Mouse (Mus musculus) MEL (cell line): Measurements from ENCODE around the gene Flt3l. TPM values are rescaled to one million over a fixed set of nuclear protein-coding genes. Genes with fewer than 3 reads are reported as not detected.

Experiments used
- DNase-seq: peaks from one replicate; pipeline ENCODE4 v3.0.0; 2011; ENCODE audit warnings: low read depth, low spot score
- H3K27ac ChIP-seq: 2 replicates; pipeline ENCODE4 v1.5.1; 2012; ENCODE audit warnings: low read depth, mild to moderate bottlenecking, control low read depth, low read length, moderate library complexity; ENCODE audit not compliant: control insufficient read depth
- H3K27me3 ChIP-seq, 2 experiments: fragments of 150-350 bp in 1 of 2; sonication (generic) in 1 of 2; 2 replicates each; pipeline ENCODE4 v1.6.1; 2012; ENCODE audit warnings: low read length in 2 of 2, mild to moderate bottlenecking in 2 of 2, improper control_type of control experiment in 1 of 2, moderate library complexity in 1 of 2; ENCODE audit not compliant: insufficient read depth in 2 of 2, control insufficient read depth in 1 of 2
- H3K36me3 ChIP-seq, 2 experiments: 2 replicates each; pipeline ENCODE4 v1.6.1; 2012 to 2014; ENCODE audit warnings: low read length in 2 of 2, improper control_type of control experiment in 1 of 2, inconsistent platforms in 1 of 2, mild to moderate bottlenecking in 1 of 2; ENCODE audit not compliant: insufficient read depth in 2 of 2, control insufficient read depth in 1 of 2
- H3K4me1 ChIP-seq, 2 experiments: fragments of 150-350 bp in 1 of 2; sonication (generic) in 1 of 2; 2 replicates each; pipeline ENCODE4 v1.6.1; 2012; ENCODE audit warnings: low read length in 2 of 2, improper control_type of control experiment in 1 of 2, mild to moderate bottlenecking in 1 of 2; ENCODE audit not compliant: insufficient read depth in 2 of 2, control insufficient read depth in 1 of 2
- H3K4me3 ChIP-seq, 2 experiments: fragments of 150-350 bp in 1 of 2; sonication (generic) in 1 of 2; 2 replicates each; pipeline ENCODE4 v1.5.1; 2012; ENCODE audit warnings: low read depth in 2 of 2, low read length in 2 of 2, mild to moderate bottlenecking in 2 of 2, moderate library complexity in 2 of 2, control low read depth in 1 of 2, improper control_type of control experiment in 1 of 2; ENCODE audit not compliant: control insufficient read depth in 1 of 2, insufficient read depth in 1 of 2
- H3K79me2 ChIP-seq: 2 replicates; pipeline ENCODE4 v1.6.1; 2012; ENCODE audit warnings: mild to moderate bottlenecking, low read length, moderate library complexity; ENCODE audit not compliant: control insufficient read depth, poor library complexity, insufficient read depth
- H3K9ac ChIP-seq: 2 replicates; pipeline ENCODE4 v1.6.1; 2012; ENCODE audit warnings: low read depth, mild to moderate bottlenecking, control low read depth, low read length, moderate library complexity; ENCODE audit not compliant: control insufficient read depth, poor library complexity, severe bottlenecking
- H3K9me3 ChIP-seq: fragments of 150-350 bp; sonication (generic); replicated peaks from 2 replicates; pipeline ENCODE4 v1.6.1; 2012; ENCODE audit warnings: mild to moderate bottlenecking, low read length, improper control_type of control experiment, moderate library complexity; ENCODE audit not compliant: insufficient read depth
- CHD2 ChIP-seq: IDR thresholded peaks from 2 replicates; pipeline ENCODE4 v1.6.1; 2011; ENCODE audit warnings: low read length, improper control_type of control experiment
- EP300 ChIP-seq, 2 experiments: IDR thresholded peaks; 2 replicates each; pipeline ENCODE4 v1.6.1; 2011; ENCODE audit warnings: improper control_type of control experiment in 2 of 2, low read length in 2 of 2, low read depth in 1 of 2, mild to moderate bottlenecking in 1 of 2
- ETS1 ChIP-seq: IDR thresholded peaks from 2 replicates; pipeline ENCODE4 v1.6.1; 2012; ENCODE audit warnings: low read depth, mild to moderate bottlenecking, inconsistent platforms, low read length, improper control_type of control experiment, moderate library complexity
- GATA1 ChIP-seq: IDR thresholded peaks from 2 replicates; pipeline ENCODE4 v1.6.1; 2011; ENCODE audit warnings: low read depth, low read length, improper control_type of control experiment
- JUND ChIP-seq: IDR thresholded peaks from 2 replicates; pipeline ENCODE4 v1.6.1; 2011; ENCODE audit warnings: low read depth, mild to moderate bottlenecking, improper control_type of control experiment, low read length
- MAFK ChIP-seq: IDR thresholded peaks from 2 replicates; pipeline ENCODE4 v1.6.1; 2011; ENCODE audit warnings: low read depth, mild to moderate bottlenecking, low read length, improper control_type of control experiment, borderline replicate concordance
- MAZ ChIP-seq: IDR thresholded peaks from 2 replicates; pipeline ENCODE4 v1.6.1; 2012; ENCODE audit warnings: low read depth, mild to moderate bottlenecking, inconsistent platforms, low read length, improper control_type of control experiment
- MXI1 ChIP-seq: IDR thresholded peaks from 2 replicates; pipeline ENCODE4 v1.6.1; 2011; ENCODE audit warnings: mild to moderate bottlenecking, low read depth, low read length, improper control_type of control experiment
- NRF1 ChIP-seq: IDR thresholded peaks from 2 replicates; pipeline ENCODE4 v1.6.1; 2014; ENCODE audit warnings: low read depth, mild to moderate bottlenecking, inconsistent platforms, low read length, improper control_type of control experiment, moderate library complexity; ENCODE audit not compliant: poor library complexity, insufficient read depth, severe bottlenecking
- POLR2A ChIP-seq, 2 experiments: IDR thresholded peaks; 2 replicates each; pipeline ENCODE4 v1.6.1; 2011 to 2012; ENCODE audit warnings: low read length in 2 of 2, mild to moderate bottlenecking in 2 of 2, control low read depth in 1 of 2, improper control_type of control experiment in 1 of 2, low read depth in 1 of 2, moderate library complexity in 1 of 2; ENCODE audit not compliant: control insufficient read depth in 1 of 2, insufficient read depth in 1 of 2, poor library complexity in 1 of 2
- POLR2AphosphoS2 ChIP-seq: IDR thresholded peaks from 2 replicates; pipeline ENCODE4 v1.6.1; 2011; ENCODE audit warnings: low read length, improper control_type of control experiment
- POLR2AphosphoS5 ChIP-seq: IDR thresholded peaks from 2 replicates; pipeline ENCODE4 v1.6.1; 2012; ENCODE audit warnings: low read depth, borderline replicate concordance, mild to moderate bottlenecking, inconsistent platforms, low read length, moderate library complexity, mixed read lengths
- RAD21 ChIP-seq: IDR thresholded peaks from 2 replicates; pipeline ENCODE4 v1.6.1; 2011; ENCODE audit warnings: mild to moderate bottlenecking, low read depth, low read length, improper control_type of control experiment
- RCOR1 ChIP-seq: IDR thresholded peaks from 2 replicates; pipeline ENCODE4 v1.6.1; 2012; ENCODE audit warnings: low read depth, mild to moderate bottlenecking, inconsistent platforms, low read length, improper control_type of control experiment
- SMC3 ChIP-seq: IDR thresholded peaks from 2 replicates; pipeline ENCODE4 v1.6.1; 2011; ENCODE audit warnings: low read depth, low read length, improper control_type of control experiment
- TAL1 ChIP-seq: IDR thresholded peaks from 2 replicates; pipeline ENCODE4 v1.6.1; 2012; ENCODE audit warnings: mild to moderate bottlenecking, inconsistent platforms, low read length, moderate library complexity, mixed read lengths
- TBP ChIP-seq: IDR thresholded peaks from 2 replicates; pipeline ENCODE4 v1.8.0; 2011; ENCODE audit warnings: low read depth, low read length, improper control_type of control experiment
- USF1 ChIP-seq: IDR thresholded peaks from 2 replicates; pipeline ENCODE4 v1.6.1; 2014; ENCODE audit warnings: low read depth, mild to moderate bottlenecking, inconsistent platforms, low read length, improper control_type of control experiment, moderate library complexity
- polyA plus RNA-seq, 2 experiments: library from polyadenylated mRNA; stranded (reverse) in 1 of 2; unstranded in 1 of 2; fragments of >175 nt in 1 of 2; fragments of >200 nt in 1 of 2; gene quantifications; 2 replicates each; pipeline versions ENCODE4 v1.2.1 to v1.2.4; 2012; ENCODE audit warnings: low replicate concordance in 2 of 2, low read depth in 1 of 2; ENCODE audit not compliant: insufficient read length in 2 of 2, insufficient read depth in 1 of 2, missing spikeins in 1 of 2
- total RNA-seq: library from RNA; depleted of rRNA; stranded (reverse); fragments of 300-350 nt; gene quantifications from 2 replicates; pipeline ENCODE4 v1.2.3, GENCODE M21; 2012

The Flt3l gene
- total and polyA plus RNA-seq, 3 experiments, result 13.0 to 35.4 TPM; not detected in 1

GRCm38 (mm10) chr7:45092048-45092447, 44.2 kb downstream of the Flt3l start, which contains the start of gene Rcn3 (continued):
- no peak for TF ChIP-seq EP300 (IDR thresholded peaks at IDR 0.05; ENCODE audit: low read depth in 1 of 2, low read length in 2 of 2)
- no peak for TF ChIP-seq JUND

- Histone ChIP-seq H3K9me3 (no peaks in the 10 kb centered on the region), H3K79me2 (no peaks in the 10 kb centered on the region; the same call in 1 of the 2 replicates), H3K27me3 (no peaks in the 10 kb centered on the region), H3K4me3 (peak overlapping the region; percentile 50 to 72), H3K27ac (peak overlapping the region; percentile 47), H3K4me1 (peaks cover 2 to 16% of the 10 kb centered on the region in 2 experiments), H3K36me3 (peaks cover 0 to 12% of the 10 kb centered on the region in 2 experiments; a peak in 2 of 4 replicates), H3K9ac (peak overlapping the region; percentile 60)
- peak; percentile 76 for DNase-seq
- TF ChIP-seq POLR2A (IDR thresholded peaks at IDR 0.05; ENCODE audit: control insufficient read depth in 1 of 2, insufficient read depth in 1 of 2, low read depth in 1 of 2, low read length in 2 of 2, poor library complexity in 1 of 2) (no peak), EP300 (IDR thresholded peaks at IDR 0.05; ENCODE audit: low read depth in 1 of 2, low read length in 2 of 2) (0 out of 4 replicates have a peak, but pooled peaks of 1 of the 2 experiments have one; percentile 7), MAFK (no peak)
Measured at GRCm38 (mm10) chr7:45091001-45091990, 44.9 kb downstream of the Flt3l start.

- H3K36me3 ChIP-seq, result peaks cover 0 to 12% of the 10 kb centered on the region in 2 experiments; a peak in 2 of 4 replicates
- peak overlapping the region; percentile 50 to 72 for H3K4me3 ChIP-seq
- TF ChIP-seq TAL1 (no peak), RCOR1 (no peak), GATA1 (no peak), NRF1 (no peak), SMC3 (no peak), MAZ (peak; percentile 33; the same call in 1 of the 2 replicates), POLR2AphosphoS5 (no peak), POLR2A (IDR thresholded peaks at IDR 0.05; ENCODE audit: control insufficient read depth in 1 of 2, insufficient read depth in 1 of 2, low read depth in 1 of 2, low read length in 2 of 2, poor library complexity in 1 of 2) (no peak), ETS1 (no peak), CHD2 (no peak), JUND (no peak), MXI1 (peak; percentile 13; the same call in 1 of the 2 replicates), RAD21 (no peak), USF1 (no peak), POLR2AphosphoS2 (no peak), TBP (no peak)
- peak overlapping the region; percentile 60 for H3K9ac ChIP-seq
- peak; percentile 76 for DNase-seq
- H3K4me1 ChIP-seq, result peaks cover 2 to 16% of the 10 kb centered on the region in 2 experiments
- H3K9me3 ChIP-seq, result no peaks in the 10 kb centered on the region
- no peaks in the 10 kb centered on the region; the same call in 1 of the 2 replicates for H3K79me2 ChIP-seq
- peak overlapping the region; percentile 47 for H3K27ac ChIP-seq
- H3K27me3 ChIP-seq, result no peaks in the 10 kb centered on the region
Measured at GRCm38 (mm10) chr7:45090251-45090977, 45.8 kb downstream of the Flt3l start.
